Mouse (Mus musculus): ENCODE data around the gene Spaca3.

GRCm38 (mm10) chr11:80878026-80878425 lies 19.9 kb downstream of the Spaca3 start:
- TF ChIP-seq POLR2A (IDR thresholded peaks at IDR 0.05; ENCODE audit: low read depth, low read length) (no peak), CTCF (conservative IDR thresholded peaks at IDR 0.05 in 1 of 2, IDR thresholded peaks at IDR 0.05 in 1 of 2; ENCODE audit: low read depth in 2 of 2, low read length in 2 of 2) (no peak), MXI1 (IDR thresholded peaks at IDR 0.05; ENCODE audit: low read depth, low read length) (no peak), ZKSCAN1 (IDR thresholded peaks at IDR 0.05; ENCODE audit: borderline replicate concordance, low read depth, low read length) (no peak), SIN3A (IDR thresholded peaks at IDR 0.05; ENCODE audit: low read length) (no peak), BHLHE40 (IDR thresholded peaks at IDR 0.05; ENCODE audit: low read depth, low read length) (no peak), USF1 (IDR thresholded peaks at IDR 0.05; ENCODE audit: low read depth, low read length) (no peak), HCFC1 (IDR thresholded peaks at IDR 0.05; ENCODE audit: low read depth, low read length) (no peak), MAX (IDR thresholded peaks at IDR 0.05; ENCODE audit: low read length) (no peak), TBP (conservative IDR thresholded peaks at IDR 0.05; ENCODE audit: low read depth, low read length) (no peak), ELF1 (IDR thresholded peaks at IDR 0.05; ENCODE audit: low read depth, low read length) (no peak)

Data from CH12.LX (cell line).